Mouse (Mus musculus) stomach, postnatal 0 days (tissue): ENCODE measurements around the gene Rimklb. TPM values are rescaled to one million over a fixed set of nuclear protein-coding genes. Genes with fewer than 3 reads are reported as not detected.

ENCODE experiments used
- ATAC-seq: fragments of 200-750 bp; cut with Nextera tagmentation; 2 replicates; pipeline ENCODE4 v1.8.0; 2017; ENCODE audit not compliant: low FRiP score, low TSS enrichment
- DNase-seq: peaks from one replicate; pipeline ENCODE4 v3.0.0-alpha.2; 2016; ENCODE audit warnings: low spot score
- H3K27ac ChIP-seq: fragments of 300-500 bp; sonication (generic); replicated peaks from 2 replicates; pipeline ENCODE4 v1.5.1; 2014; ENCODE audit warnings: mild to moderate bottlenecking, control low read depth
- H3K27me3 ChIP-seq: fragments of 300-500 bp; sonication (generic); 2 replicates; pipeline ENCODE4 v1.6.1; 2014; ENCODE audit warnings: low read length; ENCODE audit not compliant: control insufficient read depth, insufficient read depth
- H3K36me3 ChIP-seq: fragments of 300-500 bp; sonication (generic); 2 replicates; pipeline ENCODE4 v1.6.1; 2014; ENCODE audit warnings: low read length, mixed read lengths; ENCODE audit not compliant: control insufficient read depth, insufficient read depth
- H3K4me1 ChIP-seq: fragments of 300-500 bp; sonication (generic); replicated peaks from 2 replicates; pipeline ENCODE4 v1.6.1; 2014; ENCODE audit warnings: antibody characterized with exemption; ENCODE audit not compliant: control insufficient read depth, insufficient read depth
- H3K4me2 ChIP-seq: fragments of 300-500 bp; sonication (generic); replicated peaks from 2 replicates; pipeline ENCODE4 v1.6.1; 2014; ENCODE audit warnings: low read depth, mild to moderate bottlenecking, control low read depth, moderate library complexity
- H3K4me3 ChIP-seq: fragments of 300-500 bp; sonication (generic); 2 replicates; pipeline ENCODE4 v1.5.1; 2014; ENCODE audit warnings: low read depth, low read length, control low read depth
- H3K9ac ChIP-seq: fragments of 300-500 bp; sonication (generic); 2 replicates; pipeline ENCODE4 v1.6.1; 2014; ENCODE audit warnings: mild to moderate bottlenecking, low read length, control low read depth, mixed read lengths
- H3K9me3 ChIP-seq: fragments of 300-500 bp; sonication (generic); 2 replicates; pipeline ENCODE4 v1.6.1; 2016; ENCODE audit warnings: low read length; ENCODE audit not compliant: control insufficient read depth
- CTCF ChIP-seq: IDR thresholded peaks from 2 replicates; pipeline ENCODE4 v1.5.1; 2016; ENCODE audit warnings: antibody characterized with exemption, low read depth, mild to moderate bottlenecking, moderate library complexity
- EP300 ChIP-seq: optimal IDR thresholded peaks from 2 replicates; pipeline ENCODE3; 2016; ENCODE audit warnings: antibody characterized with exemption
- WGBS: fragments of 180-500 bp; shearing (Covaris S2); extraction: QIAGEN DNeasy Blood & Tissue Kit; methylation state at CpG from one replicate; pipeline ENCODE4 v1.1.7; 2014; 5-methylcytosine and 5-hydroxymethylcytosine counted together
- polyA plus RNA-seq: library from polyadenylated mRNA; unstranded; fragments of >200 nt; fragmentation: Nextera tagmentation; extraction: Ambion mirVana; gene quantifications from 2 replicates; pipeline ENCODE4 v1.2.1, GENCODE M21; 2015

Rimklb gene
- polyA plus RNA-seq, 1 experiment from 2014 or later: 2.4 TPM

GRCm38 (mm10) chr6:122440632-122441226, 57.8 kb downstream of the Rimklb start:
- H3K27ac ChIP-seq: no peak overlapping the region
- 63% methylated on average over 4 of the region's 4 CpGs for WGBS
- no peak overlapping the region for H3K4me2 ChIP-seq
- TF ChIP-seq CTCF (no peak), EP300 (no peak)
- ATAC-seq (no peak), DNase-seq (no peak)
- H3K9ac ChIP-seq: no peak overlapping the region
- no peaks in the 10 kb centered on the region for H3K9me3 ChIP-seq
- no peaks in the 10 kb centered on the region for H3K36me3 ChIP-seq
- H3K4me1 ChIP-seq: no peaks in the 10 kb centered on the region
- no peak overlapping the region for H3K4me3 ChIP-seq
- no peaks in the 10 kb centered on the region for H3K27me3 ChIP-seq

DNA sequence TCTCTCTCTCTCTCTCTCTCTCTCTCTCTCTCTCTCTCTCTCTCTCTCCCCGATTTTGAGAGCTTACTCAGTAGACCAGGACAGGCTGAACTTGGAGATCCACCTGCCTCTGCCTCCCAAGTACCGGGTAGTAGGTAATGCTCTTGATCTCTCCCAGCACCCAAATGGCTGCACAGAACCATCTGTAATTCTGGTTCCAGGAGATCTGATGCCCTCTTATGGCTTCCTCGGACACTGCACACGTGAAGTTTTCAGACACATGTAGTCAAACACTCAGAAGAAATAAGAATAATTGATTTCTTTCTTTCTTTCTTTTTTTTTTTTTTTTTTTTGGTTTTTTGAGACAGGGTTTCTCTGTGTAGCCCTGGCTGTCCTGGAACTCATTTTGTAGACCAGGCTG, 59.3 kb downstream of the Rimklb start:
- Histone ChIP-seq H3K4me1 (no peaks in the 10 kb centered on the region), H3K9me3 (no peaks in the 10 kb centered on the region), H3K9ac (no peak overlapping the region), H3K4me2 (no peak overlapping the region), H3K27ac (no peak overlapping the region), H3K4me3 (no peak overlapping the region), H3K27me3 (no peaks in the 10 kb centered on the region), H3K36me3 (no peaks in the 10 kb centered on the region)
- DNase-seq (no peak), ATAC-seq (no peak)
- 85% methylated on average over 4 of the region's 4 CpGs for WGBS
- TF ChIP-seq CTCF (no peak), EP300 (no peak)

GRCm38 (mm10) chr6:122435270-122435669, 63.3 kb downstream of the Rimklb start:
- 98% methylated on average over 2 of the region's 2 CpGs for WGBS
- no peak for DNase-seq
- TF ChIP-seq EP300 (no peak), CTCF (no peak)
- H3K4me2 ChIP-seq: no peak overlapping the region
- H3K9me3 ChIP-seq: no peaks in the 10 kb centered on the region
- H3K9ac ChIP-seq: no peak overlapping the region
- H3K36me3 ChIP-seq: no peaks in the 10 kb centered on the region
- H3K27ac ChIP-seq: no peak overlapping the region
- no peak overlapping the region for H3K4me3 ChIP-seq
- no peaks in the 10 kb centered on the region for H3K4me1 ChIP-seq
- H3K27me3 ChIP-seq: no peaks in the 10 kb centered on the region
- ATAC-seq: no peak

- Histone ChIP-seq H3K4me1 (no peaks in the 10 kb centered on the region), H3K4me3 (no peak overlapping the region), H3K27ac (no peak overlapping the region), H3K27me3 (no peaks in the 10 kb centered on the region), H3K9ac (no peak overlapping the region), H3K36me3 (no peaks in the 10 kb centered on the region), H3K4me2 (no peak overlapping the region), H3K9me3 (no peaks in the 10 kb centered on the region)
- 81% methylated on average over 7 of the region's 7 CpGs for WGBS
- ATAC-seq (no peak), DNase-seq (no peak)
- TF ChIP-seq CTCF (no peak), EP300 (no peak)
These were observed 71.1 kb downstream of the Rimklb start for GRCm38 (mm10) chr6:122427456-122427855.

DNA sequence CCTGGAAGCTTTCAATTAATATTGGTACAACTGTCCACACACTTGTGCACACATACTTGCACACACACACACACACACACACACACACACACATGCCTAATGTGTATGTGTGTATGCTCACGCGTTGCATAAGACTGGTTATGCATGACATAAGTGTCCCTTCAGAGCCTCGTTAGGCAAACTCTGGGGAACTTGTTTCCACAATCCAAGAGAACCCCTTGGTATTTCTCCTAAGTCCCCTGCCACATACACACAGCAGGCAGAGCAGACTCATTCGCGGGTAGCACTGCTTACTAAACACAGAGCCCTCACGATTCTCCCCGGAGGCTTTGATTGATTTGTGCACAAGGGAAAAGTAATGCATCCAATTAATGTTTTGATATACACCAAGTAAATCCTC, 81.5 kb downstream of the Rimklb start:
- Histone ChIP-seq H3K36me3 (no peaks in the 10 kb centered on the region), H3K4me2 (no peak overlapping the region), H3K9ac (no peak overlapping the region), H3K27ac (no peak overlapping the region), H3K9me3 (no peaks in the 10 kb centered on the region), H3K27me3 (no peaks in the 10 kb centered on the region), H3K4me3 (no peak overlapping the region), H3K4me1 (no peaks in the 10 kb centered on the region)
- no peak for TF ChIP-seq EP300
- no peak for TF ChIP-seq CTCF
- DNase-seq: no peak
- ATAC-seq: no peak
- WGBS: 69% methylated on average over 7 of the region's 7 CpGs

DNA sequence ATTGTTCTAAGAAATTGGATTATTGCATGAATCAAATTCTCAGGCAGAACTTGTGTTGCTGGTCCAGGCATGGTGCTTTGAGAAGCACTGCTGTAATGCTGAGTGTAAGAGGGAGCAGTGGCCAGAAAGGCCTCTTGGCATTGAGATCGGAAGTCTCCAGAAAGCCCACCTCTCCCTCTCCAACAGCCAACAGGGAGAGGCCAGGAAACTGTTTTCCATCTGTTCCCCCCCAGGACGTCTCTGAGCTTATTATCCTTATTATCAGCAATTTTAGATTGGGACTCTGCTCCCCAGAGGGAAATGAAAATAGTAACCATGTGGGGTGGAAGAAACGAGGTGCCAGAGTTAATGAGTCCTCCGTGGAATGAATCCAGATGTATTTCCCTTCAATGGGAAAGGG, 82.2 kb downstream of the Rimklb start:
- DNase-seq (no peak), ATAC-seq (no peak)
- no peaks in the 10 kb centered on the region for H3K27me3 ChIP-seq
- H3K4me3 ChIP-seq: no peak overlapping the region
- H3K4me2 ChIP-seq: no peak overlapping the region
- WGBS: 62% methylated on average over 4 of the region's 4 CpGs
- H3K9ac ChIP-seq: no peak overlapping the region
- TF ChIP-seq EP300: no peak
- no peak for TF ChIP-seq CTCF
- no peaks in the 10 kb centered on the region for H3K36me3 ChIP-seq
- H3K27ac ChIP-seq: no peak overlapping the region
- H3K4me1 ChIP-seq: no peaks in the 10 kb centered on the region
- no peaks in the 10 kb centered on the region for H3K9me3 ChIP-seq
